In the genomic region with DNA sequence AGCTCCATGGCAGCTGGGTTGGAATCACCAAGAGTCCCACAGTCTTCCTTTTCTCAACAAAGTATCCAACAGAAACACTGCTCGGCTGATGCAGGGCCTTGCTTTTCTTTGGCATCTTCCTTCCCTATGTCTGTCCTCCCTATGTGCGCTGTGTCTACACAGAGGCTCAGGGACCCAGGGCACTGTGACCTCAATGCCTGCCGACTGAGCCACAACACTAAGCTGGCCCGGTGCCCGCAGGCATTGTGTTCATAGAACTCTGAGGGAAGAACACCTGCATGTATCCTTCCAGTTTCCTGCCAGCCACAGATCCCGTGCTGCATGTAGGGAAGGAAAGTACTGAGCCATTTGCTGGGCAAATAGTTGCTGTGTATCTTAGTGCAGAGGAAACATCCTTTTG, we compare ENCODE assay signal across 8 mouse cellular contexts.
DNase-seq lines count a peak whose midpoint lies in the region; ATAC-seq and TF ChIP-seq lines count a peak whose summit lies in the region.
"Had no signal": no experiment of that assay in that cellular context is flagged by ENCODE, and none has a peak within 500 bp of the region (broad histone marks: within the 10 kb centered on the region; RNA-seq: fewer than 3 reads in every experiment).

No protein-coding gene starts in this region.

- ATAC-seq in heart, embryonic 15.5 days (replicated peaks; ENCODE audit: insufficient number of reproducible peaks, insufficient read depth, low FRiP score, low read depth): peak; percentile 47; the same call in 1 of the 2 replicates
- ATAC-seq in lung, embryonic 15.5 days (ENCODE audit: borderline replicate concordance, extremely low read depth, low FRiP score, low TSS enrichment): peak; percentile 55; the same call in 1 of the 2 replicates
- ATAC-seq in monocyte, adult 5-6 weeks (replicated peaks; ENCODE audit: insufficient number of reproducible peaks, low FRiP score, low TSS enrichment, poor library complexity, severe bottlenecking): no peak

- H3K4me3 ChIP-seq in lung, adult 2 months (replicated peaks; ENCODE audit: extremely low read depth, low read depth, low read length): no peak overlapping the region
- no peak overlapping the region for H3K4me3 ChIP-seq in heart, embryonic 15.5 days
- no peak overlapping the region for H3K4me3 ChIP-seq in lung, embryonic 15.5 days
- no peak overlapping the region for H3K4me3 ChIP-seq in left cerebral cortex, adult 2 months
- H3K4me3 ChIP-seq: myocyte had no signal

- H3K36me3 ChIP-seq in heart, embryonic 15.5 days: no peaks in the 10 kb centered on the region
- no peaks in the 10 kb centered on the region for H3K36me3 ChIP-seq in lung, embryonic 15.5 days

- peak overlapping the region; percentile 6; the same call in 1 of the 2 replicates for H3K27ac ChIP-seq in heart, embryonic 15.5 days
- peak overlapping the region; percentile 58 for H3K27ac ChIP-seq in lung, embryonic 15.5 days
- no peak overlapping the region for H3K27ac ChIP-seq in left cerebral cortex, adult 2 months

- intact Hi-C loops in left cerebral cortex, adult 2 months (cut with DNase I): loop anchor here (10.0 kb wide), 1 partner anchor 134 kb away; no protein-coding TSS in a partner anchor

- no peaks in the 10 kb centered on the region for H3K27me3 ChIP-seq in heart, embryonic 15.5 days
- no peaks in the 10 kb centered on the region for H3K27me3 ChIP-seq in lung, embryonic 15.5 days

- TF ChIP-seq CTCF in lung, adult 2 months (IDR thresholded peaks at IDR 0.05; ENCODE audit: insufficient read depth, low read length): no peak
- no peak for TF ChIP-seq CTCF in left cerebral cortex, adult 2 months (IDR thresholded peaks at IDR 0.05)

- 30% methylated on average over 6 of the region's 6 CpGs for WGBS in lung, adult 2 months
- 60% methylated on average over 6 of the region's 6 CpGs for WGBS in heart, embryonic 15.5 days
- 47% methylated on average over 6 of the region's 6 CpGs for WGBS in lung, embryonic 15.5 days

- no peak for TF ChIP-seq POLR2A in lung, adult 2 months (IDR thresholded peaks at IDR 0.05; ENCODE audit: borderline replicate concordance, extremely low read depth, low read depth, low read length)

- H3K4me1 ChIP-seq in lung, adult 2 months (ENCODE audit: control insufficient read depth, insufficient read depth, low read length): peaks cover 12% of the 10 kb centered on the region
- peaks cover 13% of the 10 kb centered on the region for H3K4me1 ChIP-seq in heart, embryonic 15.5 days (replicated peaks)
- peaks cover 6% of the 10 kb centered on the region for H3K4me1 ChIP-seq in lung, embryonic 15.5 days

- H3K9me3 ChIP-seq in heart, embryonic 15.5 days (replicated peaks): no peaks in the 10 kb centered on the region
- H3K9me3 ChIP-seq in lung, embryonic 15.5 days: no peaks in the 10 kb centered on the region

- DNase-seq in lung, adult 18-20 months: peak; percentile 30 to 64
- DNase-seq in lung, adult 2 months: no peak
- peak; percentile 77 for DNase-seq in thymus, postnatal 25 days
- no peak for DNase-seq in left cerebral cortex, adult 2 months (ENCODE audit: extremely low spot score in 1 of 2, low spot score in 2 of 2)

- no peak overlapping the region for H3K4me2 ChIP-seq in heart, embryonic 15.5 days
- H3K4me2 ChIP-seq in lung, embryonic 15.5 days: no peak overlapping the region

- no peak overlapping the region for H3K9ac ChIP-seq in heart, embryonic 15.5 days
- no peak overlapping the region for H3K9ac ChIP-seq in lung, embryonic 15.5 days

Comparison
In these comparisons a context has a peak if more than half of its experiments do, and no peak if none do; other contexts are left out.
1. DNase-seq: peak in lung, adult 18-20 months (2 of 2) and thymus, postnatal 25 days (single experiment); none in lung, adult 2 months (single experiment) and left cerebral cortex, adult 2 months (0 of 2).